Mouse (Mus musculus): ENCODE data around the gene Bglap2.

- TF ChIP-seq CTCF (IDR thresholded peaks at IDR 0.05) = no peak
- no peak for TF ChIP-seq EP300 (IDR thresholded peaks at IDR 0.05)
Observed at GRCm38 (mm10) chr3:88359989-88360388, 18.5 kb downstream of the Bglap2 start.
